Mouse (Mus musculus) gastrocnemius, adult 8-10 months (tissue): ENCODE measurements around the gene Gm17949. TPM values are rescaled to one million over a fixed set of nuclear protein-coding genes. Genes with fewer than 3 reads are reported as not detected.
"Not testable (repeated sequence)": the region's sequence is repeated elsewhere in the genome, so short reads cannot be mapped to it uniquely, and the experiment has no call there.

Experiments
- DNase-seq, 2 experiments: peaks; one replicate each; pipeline ENCODE4 v3.0.0; 2022; ENCODE audit warnings: low spot score in 2 of 2
- total RNA-seq, 4 experiments: library from RNA; stranded (reverse); gene quantifications; 2 replicates each; pipeline ENCODE4 v1.2.4; 2022

Gm17949 gene
- total RNA-seq, 4 experiments from 2014 or later, result 0.27 TPM; not detected in 3

DNA sequence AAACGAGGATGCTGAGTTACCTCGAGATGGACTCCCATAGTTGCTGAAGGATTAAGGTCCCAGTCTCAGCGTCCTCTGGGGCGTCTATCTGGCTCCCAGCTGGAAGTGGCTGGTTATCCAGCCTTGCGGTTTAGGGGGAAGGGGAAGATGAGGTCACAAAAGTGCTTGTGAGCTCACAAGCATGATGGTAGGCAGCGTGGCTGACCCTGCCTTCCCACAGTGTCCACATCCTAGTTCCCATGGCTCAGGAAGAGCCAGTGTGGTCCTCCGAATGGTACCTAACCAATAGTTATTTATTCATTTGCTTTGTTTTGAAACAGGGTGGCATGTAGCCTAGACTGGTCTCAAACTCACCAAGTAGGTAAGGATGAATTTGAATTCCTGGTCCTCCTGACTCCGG, 30.3 kb downstream of the Gm17949 start, which contains the start of gene Slc25a41:
Gene Slc25a41 (minus strand): TSS at position 101 of the 400 bp plus-strand sequence.
- no peak for DNase-seq

DNA sequence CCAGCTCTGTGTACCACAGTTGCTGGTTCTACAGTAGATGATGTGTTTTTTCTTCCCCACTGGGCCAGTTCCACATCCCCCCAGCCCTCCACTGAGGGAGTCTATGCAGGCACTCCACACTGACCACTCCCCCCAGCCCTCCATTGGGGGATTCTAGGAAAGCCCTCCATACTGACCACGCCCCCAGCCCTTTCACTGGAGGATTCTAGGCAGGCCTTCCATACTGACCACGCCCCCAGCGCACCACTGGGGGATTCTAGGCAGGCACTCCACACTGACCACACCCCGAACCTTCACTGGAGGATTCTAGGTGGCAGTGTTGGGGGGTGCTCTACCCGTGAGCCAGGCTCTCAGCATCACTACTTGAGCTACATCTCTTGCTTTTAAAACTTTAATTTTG, 36.1 kb downstream of the Gm17949 start:
- DNase-seq, result no peak

DNA sequence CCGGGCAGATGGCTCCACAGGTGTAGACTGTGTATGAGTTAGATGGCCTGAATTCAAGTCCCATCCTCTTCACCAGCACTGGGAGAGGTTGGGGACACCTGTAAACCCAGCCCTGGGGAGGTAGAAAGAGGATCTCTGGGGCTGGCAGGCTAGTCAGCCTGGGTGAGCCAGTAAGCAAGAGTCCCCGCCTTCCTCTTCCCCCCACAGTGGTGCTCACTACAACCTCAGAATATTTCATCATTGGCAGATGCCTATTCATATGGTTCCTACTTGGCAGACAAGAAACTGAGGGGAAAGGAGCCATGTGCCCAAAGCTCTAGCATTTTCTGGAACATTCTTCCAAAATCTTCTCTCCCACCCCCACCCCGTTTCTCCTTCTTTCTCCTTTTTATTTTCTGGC, 37.5 kb downstream of the Gm17949 start:
- DNase-seq, result no peak

- not testable (repeated sequence) for DNase-seq
These were observed 40.4 kb downstream of the Gm17949 start for GRCm38 (mm10) chr17:57051679-57052078.

DNA sequence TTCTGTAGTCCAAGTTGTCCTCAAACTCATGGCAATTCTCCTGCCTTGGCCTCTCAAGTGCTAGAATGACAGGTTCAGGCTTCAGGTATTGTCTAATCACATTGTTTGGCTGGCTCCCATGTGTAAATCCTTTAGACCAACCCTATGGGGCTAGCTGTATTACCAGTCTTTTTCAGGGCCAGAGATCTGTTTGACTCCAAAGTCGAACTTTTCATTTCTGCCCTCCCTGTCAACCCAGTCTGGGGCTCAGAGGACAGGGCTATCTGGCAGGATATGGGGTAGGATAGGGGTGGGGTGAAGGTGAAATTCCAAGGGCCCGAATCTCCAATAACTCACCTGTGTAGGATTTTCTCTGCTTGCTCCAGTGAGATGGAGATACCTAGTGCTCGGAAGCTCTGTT, 45.0 kb downstream of the Gm17949 start:
- no peak for DNase-seq

GRCm38 (mm10) chr17:57058891-57059485, 47.7 kb downstream of the Gm17949 start, which contains the start of gene Crb3:
Crb3 (plus strand) TSS chr17:57059105.
- peak; percentile 9 to 19 for DNase-seq

GRCm38 (mm10) chr17:57059486-57059977, 48.3 kb downstream of the Gm17949 start, which contains the start of gene Slc25a23:
Slc25a23 (minus strand) TSS chr17:57059863.
- DNase-seq, result peak; percentile 32 to 62

GRCm38 (mm10) chr17:57060231-57060801, 49.0 kb downstream of the Gm17949 start:
- peak; percentile 93 for DNase-seq

- no peak for DNase-seq
These were observed 49.8 kb downstream of the Gm17949 start for GRCm38 (mm10) chr17:57061069-57061468.

GRCm38 (mm10) chr17:57062011-57062521, 50.8 kb downstream of the Gm17949 start:
- DNase-seq, result no peak

GRCm38 (mm10) chr17:57062548-57062947, 51.3 kb downstream of the Gm17949 start:
- DNase-seq, result no peak

DNA sequence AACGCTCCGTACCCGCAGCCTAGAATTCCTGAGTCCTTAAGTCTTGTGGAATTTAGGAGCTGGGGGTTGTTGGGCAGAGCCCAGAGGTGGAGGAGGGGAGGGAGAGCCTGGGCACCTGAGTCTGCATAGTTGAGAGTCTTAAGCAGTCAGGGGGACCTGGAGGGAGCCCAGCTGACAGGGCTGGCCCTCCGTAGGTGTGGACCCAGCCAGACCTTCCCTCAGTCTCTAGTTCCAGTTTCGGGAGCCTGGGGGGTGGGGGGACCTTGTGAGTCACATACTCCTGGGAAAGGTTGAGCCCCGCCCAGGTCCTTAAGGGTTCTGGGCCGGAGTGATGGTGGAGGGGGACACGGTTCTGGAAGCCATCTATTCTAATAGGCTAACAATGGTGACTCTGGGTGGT, 51.8 kb downstream of the Gm17949 start:
- no peak for DNase-seq

GRCm38 (mm10) chr17:57066908-57067307, 55.6 kb downstream of the Gm17949 start:
- DNase-seq, result no peak

GRCm38 (mm10) chr17:57070272-57070671, 59.0 kb downstream of the Gm17949 start:
- DNase-seq, result no peak

DNA sequence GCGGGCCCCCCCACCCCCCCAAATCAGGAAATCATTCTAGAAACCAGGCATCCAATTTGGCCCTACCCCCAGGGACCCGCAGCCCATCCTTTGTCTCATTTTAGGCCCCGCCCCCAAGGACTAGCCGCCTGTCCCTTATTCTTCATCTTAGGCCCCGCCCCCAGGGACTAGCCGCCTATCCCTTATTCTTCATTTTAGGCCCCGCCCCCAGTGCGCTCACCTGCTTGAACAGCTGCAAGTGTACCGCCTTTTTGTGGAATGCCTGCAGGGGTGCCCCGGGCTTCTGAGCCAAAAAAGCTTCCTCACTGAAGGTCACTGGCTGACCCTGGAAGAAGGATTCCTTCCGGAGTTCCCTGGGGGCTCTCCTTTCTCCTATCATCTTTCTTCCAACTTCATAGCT, 59.4 kb downstream of the Gm17949 start:
- no peak for DNase-seq

Other genes with a start within 250 kb of the Gm17949 start
- 10 to 100 TPM; 12.6 to 17.4 (median 15.4) TPM for gene Dus3l, start 246.7 kb upstream of the Gm17949 start, total RNA-seq
- gene Prr22, start 241.2 kb upstream of the Gm17949 start, total RNA-seq, result under 1 TPM in 1 of 4 experiments, not detected in 3; 0.12 TPM
- 1 to 10 TPM; 1.8 to 3.6 (median 2.5) TPM for gene Rfx2, start 180.5 kb upstream of the Gm17949 start, total RNA-seq
- gene Acsbg2, start 137.0 kb upstream of the Gm17949 start, total RNA-seq, result not detected
- not detected for gene 1700061G19Rik, start 136.0 kb upstream of the Gm17949 start, total RNA-seq
- gene Mllt1, start 76.1 kb upstream of the Gm17949 start, total RNA-seq, result 10 to 100 TPM; 19.5 to 24.2 (median 21.8) TPM
- not detected for gene Acer1, start 29.3 kb upstream of the Gm17949 start, total RNA-seq
- gene Clpp, start 21.2 kb upstream of the Gm17949 start, total RNA-seq, result 10 to 100 TPM; 35.8 to 39.5 (median 37.5) TPM
- 10 to 100 TPM; 20.2 to 27.1 (median 21.9) TPM for gene Alkbh7, start 14.1 kb upstream of the Gm17949 start, total RNA-seq
- not detected for gene Pspn, start 11.5 kb upstream of the Gm17949 start, total RNA-seq
- gene Gtf2f1, start 181 bp upstream of the Gm17949 start, total RNA-seq, result 10 to 100 TPM; 13.3 to 17.5 (median 15.5) TPM
- gene Khsrp, start 20.1 kb downstream of the Gm17949 start, total RNA-seq, result 10 to 100 TPM; 23.3 to 29.9 (median 27.2) TPM
- gene Slc25a41, start 30.2 kb downstream of the Gm17949 start, total RNA-seq, result not detected
- under 1 TPM in 1 of 4 experiments, not detected in 3; 0.34 TPM for gene Crb3, start 47.6 kb downstream of the Gm17949 start, total RNA-seq
- gene Slc25a23, start 48.4 kb downstream of the Gm17949 start, total RNA-seq, result 10 to 100 TPM; 28.2 to 32.7 (median 31.3) TPM
- gene Dennd1c, start 67.0 kb downstream of the Gm17949 start, total RNA-seq, result under 1 TPM in 3 of 4 experiments, not detected in 1; 0.12 to 0.52 (median 0.44) TPM
- under 1 TPM; 0.53 to 0.88 (median 0.64) TPM for gene Tubb4a, start 76.3 kb downstream of the Gm17949 start, total RNA-seq
- under 1 TPM in 1 of 4 experiments, not detected in 3; 0.38 TPM for gene Tnfsf9, start 93.9 kb downstream of the Gm17949 start, total RNA-seq
- not detected for gene Cd70, start 138.3 kb downstream of the Gm17949 start, total RNA-seq
- gene Tnfsf14, start 182.7 kb downstream of the Gm17949 start, total RNA-seq, result not detected
- 10 to 100 TPM in 3 of 4 experiments, 1 to 10 TPM in 1; 8.4 to 33.5 (median 14.9) TPM for gene C3, start 216.7 kb downstream of the Gm17949 start, total RNA-seq
- 10 to 100 TPM; 24.3 to 28.1 (median 26.3) TPM for gene Gpr108, start 237.0 kb downstream of the Gm17949 start, total RNA-seq
- 100 to 1,000 TPM; 169 to 191 (median 176) TPM for gene Trip10, start 238.0 kb downstream of the Gm17949 start, total RNA-seq